Mouse (Mus musculus) midbrain, embryonic 16.5 days (tissue): Measurements from ENCODE around the gene Zfp385c. TPM values are rescaled to one million over a fixed set of nuclear protein-coding genes. Genes with fewer than 3 reads are reported as not detected.

Source experiments
- ATAC-seq: fragments of 200-750 bp; cut with Nextera tagmentation; 2 replicates; pipeline ENCODE4 v1.8.0; 2017; ENCODE audit warnings: moderate TSS enrichment
- H3K27ac ChIP-seq: fragments of 300-500 bp; sonication (generic); 2 replicates; pipeline ENCODE4 v1.5.1; 2014; ENCODE audit warnings: mild to moderate bottlenecking, low read length, mixed read lengths
- H3K27me3 ChIP-seq: fragments of 300-500 bp; sonication (generic); 2 replicates; pipeline ENCODE4 v1.6.1; 2014; ENCODE audit warnings: low read depth, low read length, mixed read lengths; ENCODE audit not compliant: control insufficient read depth, insufficient read depth
- H3K36me3 ChIP-seq: fragments of 300-500 bp; sonication (generic); 2 replicates; pipeline ENCODE4 v1.6.1; 2014; ENCODE audit warnings: mild to moderate bottlenecking, low read length, moderate library complexity, mixed read lengths; ENCODE audit not compliant: control insufficient read depth, insufficient read depth
- H3K4me1 ChIP-seq: fragments of 300-500 bp; sonication (generic); 2 replicates; pipeline ENCODE4 v1.6.1; 2014; ENCODE audit warnings: mild to moderate bottlenecking, low read length, mixed read lengths; ENCODE audit not compliant: control insufficient read depth, insufficient read depth
- H3K4me2 ChIP-seq: fragments of 300-500 bp; sonication (generic); 2 replicates; pipeline ENCODE4 v1.6.1; 2014; ENCODE audit warnings: mild to moderate bottlenecking, low read length, mixed read lengths
- H3K4me3 ChIP-seq: fragments of 300-500 bp; sonication (generic); 2 replicates; pipeline ENCODE4 v1.5.1; 2014; ENCODE audit warnings: low read depth, mild to moderate bottlenecking, low read length, moderate library complexity, mixed read lengths
- H3K9ac ChIP-seq: fragments of 300-500 bp; sonication (generic); 2 replicates; pipeline ENCODE4 v1.6.1; 2014; ENCODE audit warnings: low read depth, low read length, mixed read lengths
- H3K9me3 ChIP-seq: fragments of 300-500 bp; sonication (generic); replicated peaks from 2 replicates; pipeline ENCODE4 v1.6.1; 2014; ENCODE audit warnings: mild to moderate bottlenecking, low read length, mixed read lengths; ENCODE audit not compliant: control insufficient read depth, poor library complexity, severe bottlenecking
- WGBS: fragments of 180-500 bp; shearing (Covaris S2); extraction: QIAGEN DNeasy Blood & Tissue Kit; methylation state at CpG from one replicate; pipeline ENCODE4 v1.1.7; 2014; 5-methylcytosine and 5-hydroxymethylcytosine counted together
- polyA plus RNA-seq: library from polyadenylated mRNA; unstranded; fragments of >200 nt; fragmentation: Nextera tagmentation; extraction: Ambion mirVana; gene quantifications from 2 replicates; pipeline ENCODE4 v1.2.1, GENCODE M21; 2015

The Zfp385c gene
- polyA plus RNA-seq, 1 experiment from 2014 or later = 0.92 TPM

GRCm38 (mm10) chr11:100609355-100609996, 82.8 kb downstream of the Zfp385c start:
- no peak for ATAC-seq
- Histone ChIP-seq H3K9ac (no peak overlapping the region), H3K4me2 (no peak overlapping the region), H3K9me3 (no peaks in the 10 kb centered on the region), H3K4me1 (peaks cover 7% of the 10 kb centered on the region; the same call in 1 of the 2 replicates), H3K4me3 (no peak overlapping the region), H3K36me3 (no peaks in the 10 kb centered on the region), H3K27ac (peak overlapping the region; percentile 5; the same call in 1 of the 2 replicates), H3K27me3 (no peaks in the 10 kb centered on the region)
- WGBS = 82% methylated on average over 5 of the region's 5 CpGs

- Histone ChIP-seq H3K27ac (no peak overlapping the region), H3K4me1 (peaks cover 8% of the 10 kb centered on the region; the same call in 1 of the 2 replicates), H3K36me3 (no peaks in the 10 kb centered on the region), H3K4me3 (no peak overlapping the region), H3K9ac (no peak overlapping the region), H3K4me2 (no peak overlapping the region), H3K27me3 (no peaks in the 10 kb centered on the region), H3K9me3 (no peaks in the 10 kb centered on the region)
- WGBS = 76% methylated on average over 4 of the region's 4 CpGs
- ATAC-seq = no peak
Measured at GRCm38 (mm10) chr11:100608796-100609195, 83.5 kb downstream of the Zfp385c start.

GRCm38 (mm10) chr11:100607121-100607520, 85.1 kb downstream of the Zfp385c start:
- no peaks in the 10 kb centered on the region for H3K9me3 ChIP-seq
- no peaks in the 10 kb centered on the region for H3K27me3 ChIP-seq
- H3K36me3 ChIP-seq = no peaks in the 10 kb centered on the region
- no peak overlapping the region for H3K9ac ChIP-seq
- no peak overlapping the region for H3K4me3 ChIP-seq
- peaks cover 8% of the 10 kb centered on the region; the same call in 1 of the 2 replicates for H3K4me1 ChIP-seq
- ATAC-seq = no peak
- WGBS = 87% methylated on average over 6 of the region's 6 CpGs
- H3K4me2 ChIP-seq = no peak overlapping the region
- no peak overlapping the region for H3K27ac ChIP-seq

GRCm38 (mm10) chr11:100605451-100605850, 86.8 kb downstream of the Zfp385c start:
- H3K27ac ChIP-seq = no peak overlapping the region
- no peaks in the 10 kb centered on the region for H3K36me3 ChIP-seq
- no peaks in the 10 kb centered on the region for H3K27me3 ChIP-seq
- no peak overlapping the region for H3K9ac ChIP-seq
- H3K9me3 ChIP-seq = no peaks in the 10 kb centered on the region
- H3K4me1 ChIP-seq = peaks cover 8% of the 10 kb centered on the region; the same call in 1 of the 2 replicates
- no peak overlapping the region for H3K4me2 ChIP-seq
- 79% methylated on average over 10 of the region's 10 CpGs for WGBS
- no peak overlapping the region for H3K4me3 ChIP-seq
- no peak for ATAC-seq

GRCm38 (mm10) chr11:100604321-100605005, 87.8 kb downstream of the Zfp385c start:
- peak overlapping the region; percentile 4; the same call in 1 of the 2 replicates for H3K27ac ChIP-seq
- ATAC-seq = no peak
- H3K36me3 ChIP-seq = no peaks in the 10 kb centered on the region; the same call in 1 of the 2 replicates
- no peaks in the 10 kb centered on the region for H3K9me3 ChIP-seq
- WGBS = 79% methylated on average over 4 of the region's 4 CpGs
- no peak overlapping the region for H3K9ac ChIP-seq
- H3K4me1 ChIP-seq = 0 out of 2 replicates have a peak, but pooled peaks cover 6% of the 10 kb centered on the region
- no peak overlapping the region for H3K4me2 ChIP-seq
- H3K27me3 ChIP-seq = no peaks in the 10 kb centered on the region
- no peak overlapping the region for H3K4me3 ChIP-seq

- Histone ChIP-seq H3K27ac (no peak overlapping the region), H3K36me3 (peaks cover 4% of the 10 kb centered on the region), H3K9me3 (no peaks in the 10 kb centered on the region), H3K9ac (no peak overlapping the region), H3K4me2 (no peak overlapping the region), H3K27me3 (no peaks in the 10 kb centered on the region), H3K4me1 (0 out of 2 replicates have a peak, but pooled peaks cover 6% of the 10 kb centered on the region), H3K4me3 (no peak overlapping the region)
- WGBS = 69% methylated on average over 8 of the region's 8 CpGs
- ATAC-seq = no peak
Measured at GRCm38 (mm10) chr11:100603813-100604212, 88.4 kb downstream of the Zfp385c start.

GRCm38 (mm10) chr11:100603155-100603554, 89.1 kb downstream of the Zfp385c start:
- H3K9ac ChIP-seq = no peak overlapping the region
- no peaks in the 10 kb centered on the region for H3K27me3 ChIP-seq
- H3K36me3 ChIP-seq = peaks cover 5% of the 10 kb centered on the region
- 0 out of 2 replicates have a peak, but pooled peaks cover 6% of the 10 kb centered on the region for H3K4me1 ChIP-seq
- no peak overlapping the region for H3K4me2 ChIP-seq
- H3K4me3 ChIP-seq = no peak overlapping the region
- ATAC-seq = no peak
- H3K9me3 ChIP-seq = no peaks in the 10 kb centered on the region
- no peak overlapping the region for H3K27ac ChIP-seq
- 93% methylated on average over 9 of the region's 9 CpGs for WGBS

GRCm38 (mm10) chr11:100601372-100601771, 90.9 kb downstream of the Zfp385c start:
- Histone ChIP-seq H3K4me3 (no peak overlapping the region), H3K27ac (no peak overlapping the region), H3K9ac (no peak overlapping the region), H3K4me1 (0 out of 2 replicates have a peak, but pooled peaks cover 6% of the 10 kb centered on the region), H3K9me3 (no peaks in the 10 kb centered on the region), H3K36me3 (peaks cover 21% of the 10 kb centered on the region), H3K27me3 (no peaks in the 10 kb centered on the region), H3K4me2 (no peak overlapping the region)
- no peak for ATAC-seq
- WGBS = 94% methylated on average over 3 of the region's 3 CpGs

GRCm38 (mm10) chr11:100598074-100598473, 94.2 kb downstream of the Zfp385c start:
- H3K9me3 ChIP-seq = no peaks in the 10 kb centered on the region
- H3K9ac ChIP-seq = no peak overlapping the region
- H3K36me3 ChIP-seq = peaks cover 23% of the 10 kb centered on the region
- H3K27ac ChIP-seq = no peak overlapping the region
- 89% methylated on average over 4 of the region's 4 CpGs for WGBS
- H3K27me3 ChIP-seq = no peaks in the 10 kb centered on the region
- H3K4me2 ChIP-seq = no peak overlapping the region
- H3K4me1 ChIP-seq = no peaks in the 10 kb centered on the region
- no peak for ATAC-seq
- no peak overlapping the region for H3K4me3 ChIP-seq
